Mouse (Mus musculus): Measurements from ENCODE around the gene Gm20388. TPM values are rescaled to one million over a fixed set of nuclear protein-coding genes. Genes with fewer than 3 reads are reported as not detected.

The Gm20388 gene
- polyA plus RNA-seq, 1 experiment = 28.1 TPM

GRCm38 (mm10) chr8:122922945-122923344 lies 3012.3 kb downstream of the Gm20388 start:
- no peaks in the 10 kb centered on the region for H3K4me1 ChIP-seq (ENCODE audit: control insufficient read depth, insufficient read depth, low read length)
- H3K4me3 ChIP-seq (ENCODE audit: low read depth, low read length) = no peak overlapping the region
- TF ChIP-seq CTCF (IDR thresholded peaks at IDR 0.05; ENCODE audit: low read depth, low read length) (no peak), POLR2A (IDR thresholded peaks at IDR 0.05; ENCODE audit: insufficient read depth, low read length) (no peak), EP300 (IDR thresholded peaks at IDR 0.05; ENCODE audit: insufficient read depth, low read depth, low read length) (no peak)
- no peaks in the 10 kb centered on the region for H3K27me3 ChIP-seq (ENCODE audit: control insufficient read depth, insufficient read depth, low read length, poor library complexity, severe bottlenecking)
- no peak overlapping the region for H3K27ac ChIP-seq (ENCODE audit: insufficient read depth, low read length)
- no peak overlapping the region for H3K9ac ChIP-seq (ENCODE audit: low read depth, poor library complexity, severe bottlenecking)
- H3K36me3 ChIP-seq (ENCODE audit: control insufficient read depth, insufficient read depth, low read length, poor library complexity, severe bottlenecking) = no peaks in the 10 kb centered on the region
- H3K9me3 ChIP-seq (replicated peaks; ENCODE audit: control insufficient read depth, insufficient read depth, low read length, poor library complexity, severe bottlenecking) = no peaks in the 10 kb centered on the region

DNA sequence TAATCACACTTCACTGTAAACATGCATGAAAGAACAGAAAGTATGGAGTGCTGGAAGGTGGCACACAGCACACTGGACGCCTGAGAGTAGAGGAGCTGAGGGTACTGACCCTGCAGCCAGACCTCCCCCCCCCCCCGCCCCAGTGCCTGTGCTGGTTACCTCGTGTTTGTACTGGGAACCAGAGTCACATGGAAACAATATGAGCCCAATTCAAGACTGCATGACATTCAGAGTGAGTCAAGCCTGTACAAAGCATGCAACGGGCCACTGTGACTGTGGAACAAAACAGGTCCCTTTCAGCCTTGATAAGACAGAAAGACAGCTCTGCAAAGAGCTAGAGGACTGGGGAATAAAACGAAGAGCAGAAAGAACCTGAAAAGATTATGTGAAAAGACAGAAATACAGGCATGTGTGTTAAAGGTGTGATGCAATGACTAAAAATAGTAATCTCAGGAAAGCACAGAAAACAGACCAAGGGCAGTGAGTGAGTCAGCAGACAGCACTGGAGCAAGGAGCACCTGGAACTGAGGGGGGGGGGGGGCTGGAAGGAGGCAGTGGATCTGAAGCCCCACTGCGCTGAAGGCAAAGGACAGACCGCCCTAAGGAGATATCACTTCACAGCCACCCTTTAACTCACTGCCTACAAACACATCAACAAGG lies 3012.9 kb downstream of the Gm20388 start:
- H3K4me1 ChIP-seq (ENCODE audit: control insufficient read depth, insufficient read depth, low read length) = no peaks in the 10 kb centered on the region
- no peaks in the 10 kb centered on the region for H3K27me3 ChIP-seq (ENCODE audit: control insufficient read depth, insufficient read depth, low read length, poor library complexity, severe bottlenecking)
- H3K9me3 ChIP-seq (replicated peaks; ENCODE audit: control insufficient read depth, insufficient read depth, low read length, poor library complexity, severe bottlenecking) = no peaks in the 10 kb centered on the region
- no peaks in the 10 kb centered on the region for H3K36me3 ChIP-seq (ENCODE audit: control insufficient read depth, insufficient read depth, low read length, poor library complexity, severe bottlenecking)
- TF ChIP-seq CTCF (IDR thresholded peaks at IDR 0.05; ENCODE audit: low read depth, low read length) (no peak), POLR2A (IDR thresholded peaks at IDR 0.05; ENCODE audit: insufficient read depth, low read length) (no peak), EP300 (IDR thresholded peaks at IDR 0.05; ENCODE audit: insufficient read depth, low read depth, low read length) (no peak)
- no peak overlapping the region for H3K4me3 ChIP-seq (ENCODE audit: low read depth, low read length)
- no peak overlapping the region for H3K9ac ChIP-seq (ENCODE audit: low read depth, poor library complexity, severe bottlenecking)
- H3K27ac ChIP-seq (ENCODE audit: insufficient read depth, low read length) = no peak overlapping the region

DNA sequence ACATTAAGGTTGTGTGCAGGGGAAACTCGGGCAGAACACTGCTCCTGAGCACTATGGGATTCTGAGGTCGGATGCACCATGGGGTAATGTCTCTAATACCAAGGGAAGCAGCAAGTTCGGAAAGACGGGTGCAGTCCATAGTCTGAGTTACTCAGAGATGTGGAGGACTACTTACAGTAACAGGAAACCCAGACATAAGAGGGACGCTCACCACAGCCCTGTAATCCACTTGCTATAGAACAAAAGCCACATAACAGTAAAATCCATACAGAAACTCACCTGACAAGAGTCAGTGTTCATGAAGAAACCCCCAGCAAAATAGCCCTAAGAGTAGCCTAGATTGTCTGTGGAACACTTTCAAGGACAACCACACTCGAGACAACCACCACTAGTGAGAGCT lies 3013.4 kb downstream of the Gm20388 start:
- Histone ChIP-seq H3K9ac (ENCODE audit: low read depth, poor library complexity, severe bottlenecking) (no peak overlapping the region), H3K27ac (ENCODE audit: insufficient read depth, low read length) (no peak overlapping the region), H3K36me3 (ENCODE audit: control insufficient read depth, insufficient read depth, low read length, poor library complexity, severe bottlenecking) (peaks cover 4% of the 10 kb centered on the region; the same call in 1 of the 2 replicates), H3K4me1 (ENCODE audit: control insufficient read depth, insufficient read depth, low read length) (no peaks in the 10 kb centered on the region), H3K27me3 (ENCODE audit: control insufficient read depth, insufficient read depth, low read length, poor library complexity, severe bottlenecking) (no peaks in the 10 kb centered on the region), H3K4me3 (ENCODE audit: low read depth, low read length) (no peak overlapping the region), H3K9me3 (replicated peaks; ENCODE audit: control insufficient read depth, insufficient read depth, low read length, poor library complexity, severe bottlenecking) (no peaks in the 10 kb centered on the region)
- TF ChIP-seq EP300 (IDR thresholded peaks at IDR 0.05; ENCODE audit: insufficient read depth, low read depth, low read length) = no peak

GRCm38 (mm10) chr8:122925939-122926722 lies 3015.5 kb downstream of the Gm20388 start:
- peaks cover 5% of the 10 kb centered on the region for H3K36me3 ChIP-seq (ENCODE audit: control insufficient read depth, insufficient read depth, low read length, poor library complexity, severe bottlenecking)
- H3K4me1 ChIP-seq (ENCODE audit: control insufficient read depth, insufficient read depth, low read length) = no peaks in the 10 kb centered on the region
- H3K9me3 ChIP-seq (replicated peaks; ENCODE audit: control insufficient read depth, insufficient read depth, low read length, poor library complexity, severe bottlenecking) = no peaks in the 10 kb centered on the region
- H3K9ac ChIP-seq (ENCODE audit: low read depth, poor library complexity, severe bottlenecking) = no peak overlapping the region
- no peak overlapping the region for H3K27ac ChIP-seq (ENCODE audit: insufficient read depth, low read length)
- H3K27me3 ChIP-seq (ENCODE audit: control insufficient read depth, insufficient read depth, low read length, poor library complexity, severe bottlenecking) = no peaks in the 10 kb centered on the region
- no peak overlapping the region for H3K4me3 ChIP-seq (ENCODE audit: low read depth, low read length)
- TF ChIP-seq CTCF (IDR thresholded peaks at IDR 0.05; ENCODE audit: low read depth, low read length) = no peak
- TF ChIP-seq POLR2A (IDR thresholded peaks at IDR 0.05; ENCODE audit: insufficient read depth, low read length) = no peak
- no peak for TF ChIP-seq EP300 (IDR thresholded peaks at IDR 0.05; ENCODE audit: insufficient read depth, low read depth, low read length)

DNA sequence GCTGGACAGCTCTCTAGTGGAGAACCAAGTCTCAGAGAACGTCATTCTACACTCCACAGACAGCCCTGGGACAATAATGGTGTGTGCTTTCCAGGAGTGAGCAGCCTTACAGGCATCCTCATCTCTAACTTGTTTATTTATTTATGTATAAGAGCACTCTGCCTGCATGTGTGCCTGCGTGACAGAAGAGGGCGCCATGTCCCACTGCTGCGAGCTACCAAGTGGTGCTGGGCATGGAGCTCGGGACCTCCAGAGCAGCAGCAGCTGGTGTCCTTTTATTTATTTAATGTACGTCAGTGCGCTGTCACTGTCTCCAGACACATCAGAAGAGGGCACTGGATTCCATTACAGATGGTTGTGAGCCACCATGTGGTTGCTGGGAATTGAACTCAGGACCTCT lies 3016.1 kb downstream of the Gm20388 start:
- H3K9me3 ChIP-seq (replicated peaks; ENCODE audit: control insufficient read depth, insufficient read depth, low read length, poor library complexity, severe bottlenecking) = no peaks in the 10 kb centered on the region
- TF ChIP-seq CTCF (IDR thresholded peaks at IDR 0.05; ENCODE audit: low read depth, low read length) (peak; percentile 84), POLR2A (IDR thresholded peaks at IDR 0.05; ENCODE audit: insufficient read depth, low read length) (no peak)
- no peak overlapping the region for H3K4me3 ChIP-seq (ENCODE audit: low read depth, low read length)
- H3K36me3 ChIP-seq (ENCODE audit: control insufficient read depth, insufficient read depth, low read length, poor library complexity, severe bottlenecking) = peaks cover 6% of the 10 kb centered on the region
- no peak overlapping the region for H3K9ac ChIP-seq (ENCODE audit: low read depth, poor library complexity, severe bottlenecking)
- H3K27ac ChIP-seq (ENCODE audit: insufficient read depth, low read length) = no peak overlapping the region
- H3K4me1 ChIP-seq (ENCODE audit: control insufficient read depth, insufficient read depth, low read length) = no peaks in the 10 kb centered on the region
- H3K27me3 ChIP-seq (ENCODE audit: control insufficient read depth, insufficient read depth, low read length, poor library complexity, severe bottlenecking) = no peaks in the 10 kb centered on the region

GRCm38 (mm10) chr8:122927841-122928240 lies 3017.2 kb downstream of the Gm20388 start:
- H3K9me3 ChIP-seq (replicated peaks; ENCODE audit: control insufficient read depth, insufficient read depth, low read length, poor library complexity, severe bottlenecking) = no peaks in the 10 kb centered on the region
- no peak overlapping the region for H3K4me3 ChIP-seq (ENCODE audit: low read depth, low read length)
- H3K27ac ChIP-seq (ENCODE audit: insufficient read depth, low read length) = no peak overlapping the region
- H3K9ac ChIP-seq (ENCODE audit: low read depth, poor library complexity, severe bottlenecking) = no peak overlapping the region
- no peaks in the 10 kb centered on the region for H3K4me1 ChIP-seq (ENCODE audit: control insufficient read depth, insufficient read depth, low read length)
- TF ChIP-seq EP300 (IDR thresholded peaks at IDR 0.05; ENCODE audit: insufficient read depth, low read depth, low read length) (no peak), POLR2A (IDR thresholded peaks at IDR 0.05; ENCODE audit: insufficient read depth, low read length) (no peak), CTCF (IDR thresholded peaks at IDR 0.05; ENCODE audit: low read depth, low read length) (no peak)
- no peaks in the 10 kb centered on the region for H3K27me3 ChIP-seq (ENCODE audit: control insufficient read depth, insufficient read depth, low read length, poor library complexity, severe bottlenecking)
- peaks cover 6% of the 10 kb centered on the region for H3K36me3 ChIP-seq (ENCODE audit: control insufficient read depth, insufficient read depth, low read length, poor library complexity, severe bottlenecking)

All from ES-Bruce4 (cell line).